Mouse (Mus musculus): ENCODE data around the gene Nenf. TPM values are rescaled to one million over a fixed set of nuclear protein-coding genes. Genes with fewer than 3 reads are reported as not detected.

Nenf gene
- polyA plus RNA-seq, 1 experiment = 143 TPM

GRCm38 (mm10) chr1:191269648-191269952 is 48.4 kb downstream of the Nenf start:
- no peak overlapping the region for H3K4me2 ChIP-seq (ENCODE audit: low read depth)
- H3K4me3 ChIP-seq = no peak overlapping the region
- no peaks in the 10 kb centered on the region for H3K79me2 ChIP-seq (ENCODE audit: control insufficient read depth, insufficient read depth)
- no peaks in the 10 kb centered on the region for H3K27me3 ChIP-seq (ENCODE audit: control insufficient read depth, insufficient read depth, insufficient read length)
- H3ac ChIP-seq (ENCODE audit: control insufficient read depth, insufficient read length) = no peak overlapping the region
- TF ChIP-seq MYOD1 (IDR thresholded peaks at IDR 0.05; ENCODE audit: control insufficient read depth in 1 of 3, insufficient read length in 2 of 3, low read depth in 2 of 3) = no peak
- TF ChIP-seq TCF3 (IDR thresholded peaks at IDR 0.05; ENCODE audit: insufficient read length, low read depth) = no peak
- TF ChIP-seq SRF (IDR thresholded peaks at IDR 0.05; ENCODE audit: control insufficient read depth, insufficient read length, low read depth) = no peak
- no peak for TF ChIP-seq MYOG (IDR thresholded peaks at IDR 0.05; ENCODE audit: control insufficient read depth in 1 of 3, insufficient read depth in 1 of 3, insufficient read length in 2 of 3, low read depth in 2 of 3)
- no peak for TF ChIP-seq TCF12 (IDR thresholded peaks at IDR 0.05; ENCODE audit: insufficient read depth, poor library complexity, severe bottlenecking)
- TF ChIP-seq E2F4 (IDR thresholded peaks at IDR 0.05; ENCODE audit: insufficient read depth) = no peak
- no peak for TF ChIP-seq USF1 (IDR thresholded peaks at IDR 0.05; ENCODE audit: low read depth)
- no peak for TF ChIP-seq MAX (IDR thresholded peaks at IDR 0.05; ENCODE audit: low read depth)
- TF ChIP-seq POLR2AphosphoS2 (IDR thresholded peaks at IDR 0.05; ENCODE audit: insufficient read length, low read depth) = no peak
- no peak for TF ChIP-seq CEBPB (IDR thresholded peaks at IDR 0.05; ENCODE audit: insufficient read depth, poor library complexity, severe bottlenecking)
- TF ChIP-seq POLR2A (IDR thresholded peaks at IDR 0.05; ENCODE audit: insufficient read length, low read depth) = no peak
- TF ChIP-seq REST (IDR thresholded peaks at IDR 0.05; ENCODE audit: insufficient read depth, insufficient read length) = no peak
- no peaks in the 10 kb centered on the region for H3K36me3 ChIP-seq (ENCODE audit: control insufficient read depth, insufficient read depth)

DNA sequence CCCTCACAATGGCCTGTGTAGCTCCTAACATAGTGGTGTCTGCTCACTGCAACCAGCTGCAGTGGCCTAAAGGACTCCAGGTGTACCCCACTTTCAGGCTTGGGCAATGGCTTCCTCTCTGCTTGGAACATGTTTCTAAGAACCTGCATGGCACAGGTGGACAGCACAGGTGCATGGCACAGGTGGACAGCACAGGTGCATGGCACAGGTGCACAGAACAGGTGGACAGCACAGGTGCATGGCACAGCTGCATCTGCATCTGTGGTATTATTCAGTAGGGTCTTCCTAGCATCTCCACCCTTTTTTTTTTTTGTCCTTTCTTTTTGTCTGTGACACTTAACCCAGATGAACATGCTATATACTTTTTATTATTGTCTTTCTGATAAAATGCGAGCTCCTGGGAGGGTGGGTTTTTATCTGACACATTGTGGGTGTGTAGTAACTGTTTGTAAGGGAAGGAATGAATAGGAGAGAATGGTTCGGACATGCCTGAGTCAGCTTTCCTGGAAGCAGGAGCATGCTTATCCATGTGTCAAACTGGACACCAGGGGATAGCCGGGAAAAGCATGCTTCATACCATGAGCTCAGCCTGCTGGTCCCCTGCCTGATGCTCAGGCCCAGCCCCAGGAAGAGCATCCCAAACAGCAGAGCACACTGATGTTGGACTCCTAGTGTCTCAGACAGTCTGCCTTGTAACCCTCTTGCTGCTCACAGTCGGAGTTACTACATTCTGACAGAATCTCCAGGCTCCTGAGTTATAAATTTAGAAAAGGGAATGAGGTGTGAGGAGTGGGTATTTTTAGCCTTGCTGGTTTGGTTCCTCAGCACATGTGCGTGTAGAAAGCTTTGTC is 49.0 kb downstream of the Nenf start:
- Histone ChIP-seq H3K4me2 (ENCODE audit: low read depth) (no peak overlapping the region), H3K36me3 (ENCODE audit: control insufficient read depth, insufficient read depth) (no peaks in the 10 kb centered on the region), H3K79me2 (ENCODE audit: control insufficient read depth, insufficient read depth) (no peaks in the 10 kb centered on the region), H3K4me3 (no peak overlapping the region), H3K27me3 (ENCODE audit: control insufficient read depth, insufficient read depth, insufficient read length) (no peaks in the 10 kb centered on the region), H3ac (ENCODE audit: control insufficient read depth, insufficient read length) (no peak overlapping the region)
- TF ChIP-seq REST (IDR thresholded peaks at IDR 0.05; ENCODE audit: insufficient read depth, insufficient read length) (no peak), SRF (IDR thresholded peaks at IDR 0.05; ENCODE audit: control insufficient read depth, insufficient read length, low read depth) (no peak), CEBPB (IDR thresholded peaks at IDR 0.05; ENCODE audit: insufficient read depth, poor library complexity, severe bottlenecking) (no peak), E2F4 (IDR thresholded peaks at IDR 0.05; ENCODE audit: insufficient read depth) (no peak), TCF3 (IDR thresholded peaks at IDR 0.05; ENCODE audit: insufficient read length, low read depth) (peak; percentile 74), USF1 (IDR thresholded peaks at IDR 0.05; ENCODE audit: low read depth) (no peak), POLR2A (IDR thresholded peaks at IDR 0.05; ENCODE audit: insufficient read length, low read depth) (no peak), TCF12 (IDR thresholded peaks at IDR 0.05; ENCODE audit: insufficient read depth, poor library complexity, severe bottlenecking) (peak; percentile 33), MAX (IDR thresholded peaks at IDR 0.05; ENCODE audit: low read depth) (no peak), MYOD1 (IDR thresholded peaks at IDR 0.05; ENCODE audit: control insufficient read depth in 1 of 3, insufficient read length in 2 of 3, low read depth in 2 of 3) (peak in 2 of 3 experiments; percentile 47 to 84), MYOG (IDR thresholded peaks at IDR 0.05; ENCODE audit: control insufficient read depth in 1 of 3, insufficient read depth in 1 of 3, insufficient read length in 2 of 3, low read depth in 2 of 3) (peak in 2 of 3 experiments; percentile 63 to 82), POLR2AphosphoS2 (IDR thresholded peaks at IDR 0.05; ENCODE audit: insufficient read length, low read depth) (no peak)

DNA sequence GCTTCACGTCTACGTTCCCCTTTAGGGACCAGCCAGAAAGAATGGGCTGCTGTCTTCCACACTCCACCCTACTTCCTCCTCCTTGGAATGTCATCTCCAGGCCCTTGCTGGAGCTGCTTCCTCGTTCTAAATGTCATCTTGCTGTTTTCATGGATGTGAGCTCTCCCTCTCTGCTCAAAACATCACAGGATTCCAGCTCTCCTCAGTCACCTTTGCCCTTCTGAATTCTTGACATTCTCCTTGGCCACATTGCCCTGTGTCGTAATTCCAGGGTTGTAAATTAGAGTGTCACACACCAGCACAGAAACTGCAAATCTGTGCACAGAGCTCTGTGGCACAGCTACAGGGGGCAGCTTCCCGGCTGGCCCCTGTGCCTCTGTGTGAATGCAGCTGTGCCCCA is 50.1 kb downstream of the Nenf start:
- no peak for TF ChIP-seq E2F4 (IDR thresholded peaks at IDR 0.05; ENCODE audit: insufficient read depth)
- no peak for TF ChIP-seq TCF3 (IDR thresholded peaks at IDR 0.05; ENCODE audit: insufficient read length, low read depth)
- no peak for TF ChIP-seq USF1 (IDR thresholded peaks at IDR 0.05; ENCODE audit: low read depth)
- TF ChIP-seq MAX (IDR thresholded peaks at IDR 0.05; ENCODE audit: low read depth) = no peak
- no peak for TF ChIP-seq POLR2AphosphoS2 (IDR thresholded peaks at IDR 0.05; ENCODE audit: insufficient read length, low read depth)
- peak; percentile 78 for TF ChIP-seq CEBPB (IDR thresholded peaks at IDR 0.05; ENCODE audit: insufficient read depth, poor library complexity, severe bottlenecking)
- TF ChIP-seq MYOD1 (IDR thresholded peaks at IDR 0.05; ENCODE audit: control insufficient read depth in 1 of 3, insufficient read length in 2 of 3, low read depth in 2 of 3) = no peak
- no peak for TF ChIP-seq SRF (IDR thresholded peaks at IDR 0.05; ENCODE audit: control insufficient read depth, insufficient read length, low read depth)
- H3K79me2 ChIP-seq (ENCODE audit: control insufficient read depth, insufficient read depth) = no peaks in the 10 kb centered on the region
- no peak overlapping the region for H3K4me3 ChIP-seq
- H3K4me2 ChIP-seq (ENCODE audit: low read depth) = no peak overlapping the region
- no peaks in the 10 kb centered on the region for H3K27me3 ChIP-seq (ENCODE audit: control insufficient read depth, insufficient read depth, insufficient read length)
- H3ac ChIP-seq (ENCODE audit: control insufficient read depth, insufficient read length) = no peak overlapping the region
- no peaks in the 10 kb centered on the region for H3K36me3 ChIP-seq (ENCODE audit: control insufficient read depth, insufficient read depth)

GRCm38 (mm10) chr1:191267162-191267561 is 50.8 kb downstream of the Nenf start:
- TF ChIP-seq E2F4 (IDR thresholded peaks at IDR 0.05; ENCODE audit: insufficient read depth) (no peak), USF1 (IDR thresholded peaks at IDR 0.05; ENCODE audit: low read depth) (no peak), TCF12 (IDR thresholded peaks at IDR 0.05; ENCODE audit: insufficient read depth, poor library complexity, severe bottlenecking) (no peak), CEBPB (IDR thresholded peaks at IDR 0.05; ENCODE audit: insufficient read depth, poor library complexity, severe bottlenecking) (no peak), MYOD1 (IDR thresholded peaks at IDR 0.05; ENCODE audit: control insufficient read depth in 1 of 3, insufficient read length in 2 of 3, low read depth in 2 of 3) (no peak), MAX (IDR thresholded peaks at IDR 0.05; ENCODE audit: low read depth) (no peak), POLR2AphosphoS2 (IDR thresholded peaks at IDR 0.05; ENCODE audit: insufficient read length, low read depth) (no peak), MYOG (IDR thresholded peaks at IDR 0.05; ENCODE audit: control insufficient read depth in 1 of 3, insufficient read depth in 1 of 3, insufficient read length in 2 of 3, low read depth in 2 of 3) (no peak), POLR2A (IDR thresholded peaks at IDR 0.05; ENCODE audit: insufficient read length, low read depth) (no peak), REST (IDR thresholded peaks at IDR 0.05; ENCODE audit: insufficient read depth, insufficient read length) (no peak), TCF3 (IDR thresholded peaks at IDR 0.05; ENCODE audit: insufficient read length, low read depth) (no peak), SRF (IDR thresholded peaks at IDR 0.05; ENCODE audit: control insufficient read depth, insufficient read length, low read depth) (no peak)
- no peak overlapping the region for H3ac ChIP-seq (ENCODE audit: control insufficient read depth, insufficient read length)
- H3K4me2 ChIP-seq (ENCODE audit: low read depth) = no peak overlapping the region
- H3K27me3 ChIP-seq (ENCODE audit: control insufficient read depth, insufficient read depth, insufficient read length) = no peaks in the 10 kb centered on the region
- H3K36me3 ChIP-seq (ENCODE audit: control insufficient read depth, insufficient read depth) = no peaks in the 10 kb centered on the region
- no peak overlapping the region for H3K4me3 ChIP-seq
- H3K79me2 ChIP-seq (ENCODE audit: control insufficient read depth, insufficient read depth) = no peaks in the 10 kb centered on the region
